ENCODE assay signal across 8 mouse cellular contexts in the genomic region with DNA sequence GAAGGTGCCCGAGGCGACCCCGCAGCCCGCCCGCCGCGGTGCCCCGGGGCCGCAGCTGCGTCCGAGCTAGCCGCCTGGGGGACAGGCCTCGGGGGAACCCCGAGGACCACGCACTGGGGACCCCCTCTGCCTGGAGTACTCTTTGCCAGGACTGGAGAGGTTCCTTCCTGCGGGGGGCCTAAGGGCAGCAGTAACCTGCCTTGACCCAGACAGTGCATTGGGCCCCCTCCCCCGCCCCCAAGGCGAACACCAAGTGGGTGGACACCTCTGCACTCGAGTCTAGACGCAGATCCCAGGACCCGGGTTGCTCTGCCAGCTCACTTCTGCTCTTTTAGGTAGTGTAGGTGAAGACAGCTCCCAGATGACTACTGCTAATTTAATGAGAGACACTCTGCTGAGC. TPM values are rescaled to one million over a fixed set of nuclear protein-coding genes. Genes with fewer than 3 reads are reported as not detected.
DNase-seq lines count a peak whose midpoint lies in the region; ATAC-seq and TF ChIP-seq lines count a peak whose summit lies in the region.

No protein-coding gene starts in this region.

- WGBS in heart, embryonic 13.5 days, result 1% methylated on average over 21 of the region's 21 CpGs
- whole genome bisulfite sequencing in hindbrain, embryonic 12.5 days, result 2% methylated on average over 21 of the region's 21 CpGs
- WGBS in midbrain, embryonic 11.5 days, result under 1% methylated on average over 21 of the region's 21 CpGs

- peaks cover 41% of the 10 kb centered on the region for H3K4me1 ChIP-seq in heart, embryonic 13.5 days
- H3K4me1 ChIP-seq in hindbrain, embryonic 12.5 days, result peaks cover 46% of the 10 kb centered on the region
- peaks cover 28% of the 10 kb centered on the region for H3K4me1 ChIP-seq in midbrain, embryonic 11.5 days (ENCODE audit: control insufficient read depth, insufficient read depth, low read length)

- no peak for DNase-seq in heart, postnatal 25 days (ENCODE audit: low spot score)
- peak; percentile 35 for DNase-seq in ZHBTc4 (ENCODE audit: low read depth, low spot score)
- DNase-seq in midbrain, embryonic 11.5 days (ENCODE audit: low spot score, missing footprints), result peak; percentile 90
- DNase-seq in left cerebral cortex, adult 2 months (ENCODE audit: extremely low spot score in 1 of 2, low spot score in 2 of 2), result no peak
- DNase-seq in adrenal gland, postnatal 10 days, result no peak

- peak overlapping the region; percentile 52 for H3K4me3 ChIP-seq in heart, embryonic 13.5 days
- H3K4me3 ChIP-seq in hindbrain, embryonic 12.5 days, result peak overlapping the region; percentile 54
- H3K4me3 ChIP-seq in midbrain, embryonic 11.5 days (ENCODE audit: low read depth, low read length), result peak overlapping the region; percentile 40
- H3K4me3 ChIP-seq in left cerebral cortex, adult 2 months, result no peak overlapping the region

- H3K27ac ChIP-seq in heart, embryonic 13.5 days (replicated peaks), result no peak overlapping the region
- no peak overlapping the region for H3K27ac ChIP-seq in hindbrain, embryonic 12.5 days
- no peak overlapping the region for H3K27ac ChIP-seq in midbrain, embryonic 11.5 days (ENCODE audit: low read depth, low read length)
- H3K27ac ChIP-seq in left cerebral cortex, adult 2 months, result no peak overlapping the region

- H3K27me3 ChIP-seq in heart, embryonic 13.5 days (replicated peaks), result peaks cover 96% of the 10 kb centered on the region
- peaks cover 75% of the 10 kb centered on the region for H3K27me3 ChIP-seq in hindbrain, embryonic 12.5 days
- peaks cover 75% of the 10 kb centered on the region for H3K27me3 ChIP-seq in midbrain, embryonic 11.5 days (ENCODE audit: control insufficient read depth, insufficient read depth, low read length)

- H3K4me2 ChIP-seq in heart, embryonic 13.5 days, result peak overlapping the region; percentile 71
- peak overlapping the region; percentile 83 for H3K4me2 ChIP-seq in hindbrain, embryonic 12.5 days (replicated peaks)
- peak overlapping the region; percentile 57 for H3K4me2 ChIP-seq in midbrain, embryonic 11.5 days

- peak overlapping the region; percentile 70 for H3K9ac ChIP-seq in heart, embryonic 13.5 days
- peak overlapping the region; percentile 68 for H3K9ac ChIP-seq in hindbrain, embryonic 12.5 days
- peak overlapping the region; percentile 49; the same call in 1 of the 2 replicates for H3K9ac ChIP-seq in midbrain, embryonic 11.5 days (ENCODE audit: low read length)

- ATAC-seq in heart, embryonic 13.5 days (ENCODE audit: extremely low read depth, insufficient number of reproducible peaks, low FRiP score, low TSS enrichment), result no peak
- ATAC-seq in hindbrain, embryonic 12.5 days (ENCODE audit: low FRiP score), result no peak
- ATAC-seq in midbrain, embryonic 11.5 days (ENCODE audit: low FRiP score), result peak; percentile 10; the same call in 1 of the 2 replicates
- no peak for ATAC-seq in CD4-positive, CD25-positive, alpha-beta regulatory T cell, adult 4 months

- no peak for TF ChIP-seq CTCF in left cerebral cortex, adult 2 months (IDR thresholded peaks at IDR 0.05)

- no peaks in the 10 kb centered on the region for H3K36me3 ChIP-seq in heart, embryonic 13.5 days
- H3K36me3 ChIP-seq in hindbrain, embryonic 12.5 days, result no peaks in the 10 kb centered on the region
- no peaks in the 10 kb centered on the region for H3K36me3 ChIP-seq in midbrain, embryonic 11.5 days (ENCODE audit: control insufficient read depth, insufficient read depth, low read length)

- intact Hi-C loops in heart, postnatal 25 days (cut with DNase I), result loop anchor here (5.0 to 10.0 kb wide), 4 partner anchors 142 to 1531 kb away; no protein-coding TSS in a partner anchor
- intact Hi-C loops in left cerebral cortex, adult 2 months (cut with DNase I), result loop anchor here (5.0 kb wide), 2 partner anchors 496 to 1531 kb away; no protein-coding TSS in a partner anchor

- no peaks in the 10 kb centered on the region for H3K9me3 ChIP-seq in heart, embryonic 13.5 days
- no peaks in the 10 kb centered on the region for H3K9me3 ChIP-seq in hindbrain, embryonic 12.5 days (replicated peaks)
- H3K9me3 ChIP-seq in midbrain, embryonic 11.5 days (ENCODE audit: control insufficient read depth, low read length), result no peaks in the 10 kb centered on the region

RNA-seq across cellular contexts. Expression of gene Ebf3, which starts 8.7 kb away (rescaled TPM):
- 0.52 and 0.60 TPM in 2 replicates for polyA plus RNA-seq in heart, embryonic 13.5 days (2015; fragmentation: Nextera tagmentation; extraction: Ambion mirVana)
- 10 to 100 TPM in 1 of 2 experiments, 1 to 10 TPM in 1; 8.9 to 10.9 TPM for total RNA-seq in heart, postnatal 25 days (2021)
- 23.0 and 23.4 TPM in 2 replicates for polyA plus RNA-seq in hindbrain, embryonic 12.5 days (2016; fragmentation: Nextera tagmentation; extraction: Ambion mirVana)
- 11.2 and 12.7 TPM in 2 replicates for polyA plus RNA-seq in midbrain, embryonic 11.5 days (2014; fragmentation: Nextera tagmentation; extraction: Ambion mirVana)
- not detected for polyA plus RNA-seq in CD4-positive, CD25-positive, alpha-beta regulatory T cell, adult 4 months (2017; shearing (Covaris generic))
- under 1 TPM; 0.20 to 0.35 TPM for total RNA-seq in left cerebral cortex, adult 2 months (2021)
- 10 to 100 TPM; 11.7 to 22.6 TPM for total RNA-seq in adrenal gland, postnatal 10 days (2021)

Comparison
In these comparisons a context has a peak if more than half of its experiments do, and no peak if none do; other contexts are left out.
1. DNase-seq: peak in ZHBTc4 (single experiment) and midbrain, embryonic 11.5 days (single experiment); none in heart, postnatal 25 days (single experiment), left cerebral cortex, adult 2 months (0 of 2) and adrenal gland, postnatal 10 days (single experiment).
2. Peak in every context shown above with its lines, with median percentiles within 50 percentile points of each other: H3K4me2 ChIP-seq and H3K9ac ChIP-seq.